Mouse (Mus musculus) E14TG2a.4 (cell line): ENCODE measurements at regions not wholly inside any gene's neighbourhood (a gene's known extent, or its start where the extent isn't known, plus 50 kb on each side); places are given as distances from the start of the nearest gene placed in this dataset.

Experiments
- CTCF ChIP-seq: conservative IDR thresholded peaks from 2 replicates; pipeline ENCODE4 v1.5.1; 2014; ENCODE audit warnings: low read length
- NANOG ChIP-seq: IDR thresholded peaks from 2 replicates; pipeline ENCODE4 v1.6.1; 2014; ENCODE audit warnings: borderline replicate concordance, low read length, mixed read lengths

GRCm38 (mm10) chr1:183898091-183898490 is 115.0 kb upstream of the Dusp10 start:
- TF ChIP-seq CTCF = no peak
- TF ChIP-seq NANOG = no peak
